Mouse (Mus musculus) intestine, postnatal 0 days (tissue): ENCODE measurements around the gene Trmt13. TPM values are rescaled to one million over a fixed set of nuclear protein-coding genes. Genes with fewer than 3 reads are reported as not detected.

Source experiments
- ATAC-seq: fragments of 200-750 bp; cut with Nextera tagmentation; 2 replicates; pipeline ENCODE4 v1.8.0; 2017; ENCODE audit warnings: mild to moderate bottlenecking, moderate TSS enrichment, moderate library complexity
- H3K27ac ChIP-seq: fragments of 300-500 bp; sonication (generic); 2 replicates; pipeline ENCODE4 v1.5.1; 2014; ENCODE audit warnings: mild to moderate bottlenecking, low read depth, low read length, moderate library complexity
- H3K27me3 ChIP-seq: fragments of 300-500 bp; sonication (generic); replicated peaks from 2 replicates; pipeline ENCODE4 v1.6.1; 2014; ENCODE audit warnings: low read length, mixed read lengths; ENCODE audit not compliant: control insufficient read depth, insufficient read depth
- H3K36me3 ChIP-seq: fragments of 300-500 bp; sonication (generic); 2 replicates; pipeline ENCODE4 v1.6.1; 2014; ENCODE audit warnings: mild to moderate bottlenecking, moderate library complexity; ENCODE audit not compliant: control insufficient read depth, insufficient read depth
- H3K4me1 ChIP-seq: fragments of 300-500 bp; sonication (generic); replicated peaks from 2 replicates; pipeline ENCODE4 v1.6.1; 2014; ENCODE audit warnings: antibody characterized with exemption, low read length, mixed read lengths; ENCODE audit not compliant: control insufficient read depth, insufficient read depth
- H3K4me2 ChIP-seq: fragments of 300-500 bp; sonication (generic); replicated peaks from 2 replicates; pipeline ENCODE4 v1.6.1; 2014; ENCODE audit warnings: low read depth, mild to moderate bottlenecking, moderate library complexity
- H3K4me3 ChIP-seq: fragments of 300-500 bp; sonication (generic); 2 replicates; pipeline ENCODE4 v1.5.1; 2014; ENCODE audit warnings: low read depth, low read length
- H3K9ac ChIP-seq: fragments of 300-500 bp; sonication (generic); 2 replicates; pipeline ENCODE4 v1.6.1; 2014; ENCODE audit warnings: mild to moderate bottlenecking, low read depth, low read length
- H3K9me3 ChIP-seq: fragments of 300-500 bp; sonication (generic); 2 replicates; pipeline ENCODE4 v1.6.1; 2016; ENCODE audit warnings: mixed run types; ENCODE audit not compliant: control insufficient read depth
- CTCF ChIP-seq: sonication (generic); IDR thresholded peaks from 2 replicates; pipeline ENCODE4 v1.5.1; 2016; ENCODE audit warnings: low read depth, mild to moderate bottlenecking, control low read depth, antibody characterized with exemption, moderate library complexity
- WGBS: fragments of 180-500 bp; shearing (Covaris S2); extraction: QIAGEN DNeasy Blood & Tissue Kit; methylation state at CpG from one replicate; pipeline ENCODE4 v1.1.7; 2014; 5-methylcytosine and 5-hydroxymethylcytosine counted together
- polyA plus RNA-seq: library from polyadenylated mRNA; unstranded; fragments of >200 nt; fragmentation: Nextera tagmentation; extraction: Ambion mirVana; gene quantifications from 2 replicates; pipeline ENCODE4 v1.2.1, GENCODE M21; 2015

Gene Trmt13
- polyA plus RNA-seq, 1 experiment from 2014 or later: 8.2 TPM

DNA sequence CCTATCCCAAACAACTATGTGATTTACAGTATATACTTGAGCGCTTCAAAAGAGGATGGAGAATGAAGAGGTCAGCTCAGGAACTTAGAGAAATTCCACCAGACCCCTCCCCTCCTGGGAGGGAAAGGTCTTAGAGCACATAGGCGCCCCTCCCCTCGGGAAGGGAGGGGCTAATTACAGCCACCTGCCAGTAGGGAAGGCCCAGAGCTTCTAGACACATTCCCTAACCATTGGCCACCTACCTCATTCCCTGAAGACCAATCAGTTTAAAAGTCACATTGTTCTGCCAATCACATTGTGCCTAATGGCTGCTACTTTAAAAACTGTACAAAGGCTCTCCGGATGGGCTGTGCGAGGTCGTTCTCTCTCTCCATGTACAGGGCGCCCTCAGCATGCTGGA, 8.3 kb upstream of the Trmt13 start:
- Histone ChIP-seq H3K36me3 (peaks cover 12% of the 10 kb centered on the region; the same call in 1 of the 2 replicates), H3K9ac (no peak overlapping the region), H3K27ac (no peak overlapping the region), H3K9me3 (no peaks in the 10 kb centered on the region), H3K4me2 (no peak overlapping the region), H3K4me1 (no peaks in the 10 kb centered on the region), H3K27me3 (no peaks in the 10 kb centered on the region), H3K4me3 (no peak overlapping the region)
- 95% methylated on average over 7 of the region's 7 CpGs for WGBS
- no peak for ATAC-seq
- TF ChIP-seq CTCF: no peak

DNA sequence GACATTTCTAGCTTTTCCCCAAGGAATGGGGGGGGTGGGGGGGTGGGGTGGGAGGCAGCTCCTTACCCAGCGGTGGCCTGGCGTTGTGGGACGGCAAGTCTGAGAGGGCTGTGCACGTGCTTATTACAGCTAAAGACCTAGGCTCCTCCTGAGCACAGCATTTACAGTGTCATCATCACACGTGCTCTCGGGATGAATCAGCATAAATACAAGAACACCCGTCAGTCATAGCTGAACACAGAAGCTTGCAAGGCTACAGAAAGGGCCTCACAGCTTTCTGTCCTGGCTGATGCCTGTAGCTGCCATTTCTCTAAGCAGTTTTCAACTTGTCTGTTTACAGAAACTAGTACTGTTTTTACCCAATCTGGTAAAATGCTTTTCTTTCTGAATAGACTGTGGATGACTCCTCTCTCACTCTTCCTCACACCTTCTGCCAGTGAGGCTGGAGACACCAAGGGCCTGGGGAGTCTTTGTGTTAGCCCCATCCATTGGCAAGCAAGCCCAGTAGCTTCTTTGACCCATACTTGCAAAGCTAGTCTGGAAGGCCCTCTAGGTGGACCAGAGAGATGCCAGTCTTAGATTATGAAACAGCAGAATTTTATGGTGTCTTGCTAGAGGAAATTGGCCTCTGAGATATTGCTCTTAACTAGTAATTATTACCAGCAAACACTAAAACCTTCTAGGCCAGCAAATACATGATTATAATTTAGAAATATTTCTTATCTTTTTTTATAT, 6.4 kb upstream of the Trmt13 start:
- Histone ChIP-seq H3K27ac (no peak overlapping the region), H3K9ac (no peak overlapping the region), H3K4me3 (no peak overlapping the region), H3K9me3 (no peaks in the 10 kb centered on the region), H3K4me2 (no peak overlapping the region), H3K27me3 (no peaks in the 10 kb centered on the region), H3K4me1 (no peaks in the 10 kb centered on the region), H3K36me3 (peaks cover 17% of the 10 kb centered on the region)
- ATAC-seq: no peak
- WGBS: 91% methylated on average over 7 of the region's 7 CpGs
- TF ChIP-seq CTCF: no peak

DNA sequence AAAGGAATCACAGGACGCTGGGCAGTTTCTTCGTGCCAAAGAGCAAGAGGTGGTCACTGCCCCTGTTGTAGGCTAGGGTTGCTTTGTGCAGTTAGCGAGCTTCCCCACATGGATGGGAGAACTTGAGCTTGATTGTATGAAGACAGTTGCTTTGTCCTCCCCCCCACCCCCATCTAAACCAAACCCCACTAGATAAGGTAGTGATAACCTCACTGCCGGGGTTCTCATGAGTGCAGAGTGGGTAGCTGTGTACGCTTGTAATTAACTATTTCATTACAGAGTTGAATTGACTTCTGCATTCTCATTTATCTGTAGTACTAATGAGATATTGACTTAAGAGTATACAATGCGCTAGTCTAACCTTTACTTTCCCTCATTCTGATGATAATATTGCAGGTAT, 4.5 kb upstream of the Trmt13 start:
- no peak for ATAC-seq
- Histone ChIP-seq H3K4me2 (no peak overlapping the region), H3K4me1 (no peaks in the 10 kb centered on the region), H3K27me3 (no peaks in the 10 kb centered on the region), H3K36me3 (peaks cover 26% of the 10 kb centered on the region), H3K9ac (no peak overlapping the region), H3K9me3 (no peaks in the 10 kb centered on the region), H3K4me3 (no peak overlapping the region), H3K27ac (no peak overlapping the region)
- WGBS: 68% methylated on average over 6 of the region's 6 CpGs
- no peak for TF ChIP-seq CTCF

DNA sequence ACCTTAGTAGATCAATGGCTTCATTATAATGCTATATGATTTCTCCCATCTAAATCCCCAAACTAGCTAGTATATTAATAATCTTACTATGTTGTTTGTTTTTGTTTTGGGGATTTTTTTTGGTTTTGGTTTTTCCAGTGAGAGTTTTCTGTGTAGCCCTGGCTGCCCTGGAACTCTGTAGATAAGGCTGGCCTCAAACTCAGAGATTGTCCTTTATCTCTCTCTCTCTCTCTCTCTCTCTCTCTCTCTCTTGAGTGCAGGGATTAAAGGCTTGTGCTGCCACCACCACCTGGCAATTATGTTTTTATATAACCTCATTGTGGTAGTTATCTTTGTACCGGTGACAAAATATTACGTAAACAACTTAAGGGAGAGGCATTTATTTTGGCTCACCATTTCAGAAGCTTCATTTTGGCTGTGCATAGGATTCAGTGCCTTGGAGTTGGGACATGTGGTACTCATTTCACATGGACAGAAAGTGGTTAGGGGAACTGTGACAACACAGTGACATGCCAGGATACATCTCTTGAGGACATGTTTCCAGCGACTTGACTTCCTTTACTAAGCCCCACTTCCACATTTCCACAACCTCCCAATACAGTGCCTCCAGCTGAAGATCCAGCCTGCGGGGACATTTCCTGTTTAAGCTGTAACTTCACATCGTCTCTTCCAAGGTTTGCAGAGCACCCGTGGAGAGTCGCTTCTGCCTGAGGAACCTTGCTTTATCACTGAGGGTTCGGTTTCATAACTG, 1.1 kb upstream of the Trmt13 start:
- TF ChIP-seq CTCF: no peak
- WGBS: 74% methylated on average over 8 of the region's 8 CpGs
- H3K27me3 ChIP-seq: no peaks in the 10 kb centered on the region
- no peak overlapping the region for H3K4me3 ChIP-seq
- ATAC-seq: no peak
- H3K4me1 ChIP-seq: no peaks in the 10 kb centered on the region
- peaks cover 34% of the 10 kb centered on the region for H3K36me3 ChIP-seq
- H3K9ac ChIP-seq: no peak overlapping the region
- H3K4me2 ChIP-seq: no peak overlapping the region
- no peaks in the 10 kb centered on the region for H3K9me3 ChIP-seq
- no peak overlapping the region for H3K27ac ChIP-seq

DNA sequence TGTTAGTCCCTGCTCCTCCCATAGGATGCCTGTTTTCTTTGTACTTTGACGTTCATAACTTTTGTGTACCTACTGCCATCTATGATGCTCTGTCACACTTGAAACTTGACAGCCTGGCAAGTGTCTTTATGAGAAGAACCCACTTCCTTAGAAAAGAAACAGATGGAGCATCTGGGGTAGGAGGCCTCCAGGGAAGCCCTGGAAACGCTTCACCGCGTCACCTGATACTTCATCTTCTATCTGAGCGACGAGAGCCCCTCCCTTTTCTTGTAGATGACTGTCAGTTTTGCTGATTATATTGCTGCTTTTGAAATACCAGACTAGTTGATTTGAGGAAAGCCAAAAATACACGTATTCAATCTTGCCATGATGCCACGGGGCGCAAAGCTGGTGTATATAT, 9.8 kb downstream of the Trmt13 start:
- H3K36me3 ChIP-seq: no peaks in the 10 kb centered on the region; the same call in 1 of the 2 replicates
- no peak overlapping the region for H3K9ac ChIP-seq
- TF ChIP-seq CTCF: no peak
- no peaks in the 10 kb centered on the region for H3K27me3 ChIP-seq
- no peak overlapping the region for H3K4me3 ChIP-seq
- H3K9me3 ChIP-seq: no peaks in the 10 kb centered on the region
- H3K4me2 ChIP-seq: no peak overlapping the region
- ATAC-seq: no peak
- WGBS: 80% methylated on average over 9 of the region's 9 CpGs
- H3K4me1 ChIP-seq: no peaks in the 10 kb centered on the region
- H3K27ac ChIP-seq: no peak overlapping the region

DNA sequence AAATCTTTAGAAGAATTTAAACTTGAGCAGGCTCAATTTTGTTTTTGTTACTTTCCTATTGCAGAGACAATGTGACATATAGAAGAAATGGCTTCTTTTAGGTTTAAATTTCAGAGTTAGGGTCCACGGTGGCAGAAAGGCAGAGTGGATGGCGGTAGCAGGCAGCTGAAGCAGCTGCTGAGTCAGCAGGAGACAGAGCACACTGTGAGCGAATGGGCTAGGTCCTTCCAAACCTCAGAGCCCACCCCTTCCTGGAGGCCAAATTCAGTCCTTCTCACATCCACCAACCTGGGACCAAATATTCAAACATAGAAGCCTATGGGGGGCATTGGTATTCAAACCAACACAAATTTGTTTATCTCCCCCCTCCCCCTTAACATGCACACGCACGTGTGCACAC, 12.6 kb downstream of the Trmt13 start:
- ATAC-seq: no peak
- H3K9me3 ChIP-seq: no peaks in the 10 kb centered on the region
- TF ChIP-seq CTCF: no peak
- no peaks in the 10 kb centered on the region for H3K27me3 ChIP-seq
- 93% methylated on average over 5 of the region's 5 CpGs for WGBS
- H3K27ac ChIP-seq: no peak overlapping the region
- no peaks in the 10 kb centered on the region for H3K36me3 ChIP-seq
- no peaks in the 10 kb centered on the region for H3K4me1 ChIP-seq
- H3K4me3 ChIP-seq: no peak overlapping the region
- H3K4me2 ChIP-seq: no peak overlapping the region
- no peak overlapping the region for H3K9ac ChIP-seq
